ENCODE assay signal across 8 mouse cellular contexts in the genomic region with DNA sequence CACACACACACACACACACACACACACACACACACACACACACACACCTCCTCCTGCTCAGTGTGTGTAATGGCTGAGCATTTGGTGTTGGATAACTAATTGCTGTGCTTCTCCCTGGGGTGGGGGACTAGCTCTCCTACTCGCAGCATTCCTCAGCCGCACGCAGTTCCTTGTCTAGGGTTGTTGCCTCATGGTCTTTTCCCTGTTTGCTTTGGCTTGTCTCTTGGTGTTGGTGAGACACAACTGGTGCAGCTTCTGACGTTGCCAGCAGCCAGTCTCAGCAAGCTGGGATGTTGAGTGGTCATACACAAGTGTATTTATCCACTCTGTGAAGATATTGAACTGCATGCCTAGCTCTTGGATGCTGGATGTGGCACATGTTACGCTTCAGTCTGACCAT.
"Had no signal": no experiment of that assay in that cellular context is flagged by ENCODE, and none has a peak within 500 bp of the region (broad histone marks: within the 10 kb centered on the region; RNA-seq: fewer than 3 reads in every experiment).

No protein-coding gene starts in this region.

- H3K9me3 ChIP-seq: limb, embryonic 10.5 days; liver, embryonic 12.5 days; midbrain, embryonic 13.5 days had no signal

- H3K36me3 ChIP-seq: limb, embryonic 10.5 days; liver, embryonic 12.5 days; midbrain, embryonic 13.5 days had no signal

- H3K4me1 ChIP-seq: liver, embryonic 12.5 days; midbrain, embryonic 13.5 days had no signal

- H3K9ac ChIP-seq: liver, embryonic 12.5 days; midbrain, embryonic 13.5 days had no signal

- H3K4me3 ChIP-seq: limb, embryonic 10.5 days; liver, embryonic 12.5 days; midbrain, embryonic 13.5 days had no signal

- DNase-seq: kidney, adult 2 months; kidney, postnatal 36 days; right cerebral cortex, postnatal 14 days; thymus, postnatal 4 days had no signal

- ATAC-seq: intestine, embryonic 16.5 days; liver, embryonic 12.5 days; midbrain, embryonic 13.5 days had no signal

- H3K27ac ChIP-seq: limb, embryonic 10.5 days; liver, embryonic 12.5 days; midbrain, embryonic 13.5 days had no signal

- H3K27me3 ChIP-seq: liver, embryonic 12.5 days; midbrain, embryonic 13.5 days had no signal

- H3K4me2 ChIP-seq: liver, embryonic 12.5 days; midbrain, embryonic 13.5 days had no signal
